In the genomic region with DNA sequence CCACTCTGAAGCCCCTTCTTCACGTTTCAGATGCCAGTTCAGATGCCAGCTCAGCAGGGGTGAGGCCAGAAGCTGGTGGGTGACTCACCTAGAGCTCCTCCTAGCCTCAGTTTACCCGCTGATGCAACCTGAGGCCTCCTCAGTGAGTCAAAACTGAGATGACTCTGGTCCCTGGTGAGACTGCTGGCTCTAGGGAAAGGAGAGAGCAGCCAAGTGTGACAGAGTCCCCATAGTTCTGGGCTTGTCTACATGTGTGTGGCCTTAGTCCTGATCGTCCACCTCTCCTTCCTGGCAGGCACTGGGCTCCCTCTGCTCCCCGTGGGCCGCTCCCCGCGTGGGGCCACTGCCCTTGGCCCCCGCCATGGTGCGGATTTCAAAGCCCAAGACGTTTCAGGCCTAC, we compare ENCODE assay signal across 7 mouse cellular contexts. TPM values are rescaled to one million over a fixed set of nuclear protein-coding genes. Genes with fewer than 3 reads are reported as not detected.
DNase-seq lines count a peak whose midpoint lies in the region; ATAC-seq and TF ChIP-seq lines count a peak whose summit lies in the region.

No protein-coding gene starts in this region.

- peak overlapping the region; percentile 95 for H3K4me2 ChIP-seq in embryonic facial prominence, embryonic 14.5 days (ENCODE audit: low read depth, low read length)
- H3K4me2 ChIP-seq in hindbrain, embryonic 16.5 days (ENCODE audit: low read length): peak overlapping the region; percentile 92
- H3K4me2 ChIP-seq in liver, embryonic 16.5 days (ENCODE audit: low read depth, low read length): peak overlapping the region; percentile 84

- no peaks in the 10 kb centered on the region for H3K27me3 ChIP-seq in testis, adult 2 months (ENCODE audit: control insufficient read depth, insufficient read depth, low read length)
- H3K27me3 ChIP-seq in embryonic facial prominence, embryonic 14.5 days (replicated peaks; ENCODE audit: control insufficient read depth, insufficient read depth, low read length): no peaks in the 10 kb centered on the region
- no peaks in the 10 kb centered on the region for H3K27me3 ChIP-seq in hindbrain, embryonic 16.5 days (replicated peaks; ENCODE audit: control insufficient read depth, insufficient read depth, low read length)
- no peaks in the 10 kb centered on the region for H3K27me3 ChIP-seq in liver, embryonic 16.5 days (ENCODE audit: control insufficient read depth, insufficient read depth, low read depth, low read length)

- peaks cover 25% of the 10 kb centered on the region for H3K4me1 ChIP-seq in testis, adult 2 months (ENCODE audit: control insufficient read depth, insufficient read depth, low read length)
- peaks cover 33% of the 10 kb centered on the region for H3K4me1 ChIP-seq in embryonic facial prominence, embryonic 14.5 days (ENCODE audit: control insufficient read depth, insufficient read depth, low read length)
- H3K4me1 ChIP-seq in hindbrain, embryonic 16.5 days (ENCODE audit: control insufficient read depth, insufficient read depth, low read depth, low read length): peaks cover 34% of the 10 kb centered on the region
- H3K4me1 ChIP-seq in liver, embryonic 16.5 days (ENCODE audit: control insufficient read depth, low read depth, low read length): peaks cover 48% of the 10 kb centered on the region

- H3K36me3 ChIP-seq in testis, adult 2 months (ENCODE audit: control insufficient read depth, insufficient read depth, low read length): no peaks in the 10 kb centered on the region
- peaks cover 25% of the 10 kb centered on the region; the same call in 1 of the 2 replicates for H3K36me3 ChIP-seq in embryonic facial prominence, embryonic 14.5 days (ENCODE audit: control insufficient read depth, insufficient read depth, low read length)
- peaks cover 4% of the 10 kb centered on the region for H3K36me3 ChIP-seq in hindbrain, embryonic 16.5 days (ENCODE audit: control insufficient read depth, insufficient read depth, low read length)
- H3K36me3 ChIP-seq in liver, embryonic 16.5 days (ENCODE audit: control insufficient read depth, insufficient read depth): peaks cover 10% of the 10 kb centered on the region

- WGBS in embryonic facial prominence, embryonic 14.5 days: 49% methylated on average over 10 of the region's 10 CpGs
- 40% methylated on average over 10 of the region's 10 CpGs for WGBS in hindbrain, embryonic 16.5 days
- 61% methylated on average over 10 of the region's 10 CpGs for WGBS in liver, embryonic 16.5 days (ENCODE audit: insufficient replicate concordance)

- no peak for TF ChIP-seq CTCF in testis, adult 2 months (IDR thresholded peaks at IDR 0.05; ENCODE audit: control insufficient read depth, insufficient read depth, insufficient replicate concordance, low read depth, low read length)

- TF ChIP-seq POLR2A in testis, adult 2 months (IDR thresholded peaks at IDR 0.05; ENCODE audit: control insufficient read depth, low read depth, low read length): no peak

- no peaks in the 10 kb centered on the region for H3K9me3 ChIP-seq in embryonic facial prominence, embryonic 14.5 days (ENCODE audit: control insufficient read depth, low read length)
- H3K9me3 ChIP-seq in hindbrain, embryonic 16.5 days (ENCODE audit: control insufficient read depth, low read length): no peaks in the 10 kb centered on the region
- no peaks in the 10 kb centered on the region for H3K9me3 ChIP-seq in liver, embryonic 16.5 days (replicated peaks; ENCODE audit: control insufficient read depth, low read length)

- H3K27ac ChIP-seq in testis, adult 2 months (ENCODE audit: control insufficient read depth, insufficient read depth, low read depth, low read length): no peak overlapping the region; the same call in 1 of the 2 replicates
- peak overlapping the region; percentile 88 for H3K27ac ChIP-seq in embryonic facial prominence, embryonic 14.5 days (replicated peaks; ENCODE audit: low read depth, low read length)
- H3K27ac ChIP-seq in hindbrain, embryonic 16.5 days (ENCODE audit: low read depth, low read length): peak overlapping the region; percentile 87
- H3K27ac ChIP-seq in liver, embryonic 16.5 days (ENCODE audit: low read length): peak overlapping the region; percentile 94

- peak overlapping the region; percentile 90 for H3K9ac ChIP-seq in embryonic facial prominence, embryonic 14.5 days (ENCODE audit: low read depth, low read length)
- peak overlapping the region; percentile 90 for H3K9ac ChIP-seq in hindbrain, embryonic 16.5 days (ENCODE audit: low read depth, low read length)
- H3K9ac ChIP-seq in liver, embryonic 16.5 days (ENCODE audit: low read depth, low read length): peak overlapping the region; percentile 100

- no peak for DNase-seq in testis, postnatal 14 days (ENCODE audit: low spot score)
- peak; percentile 19 for DNase-seq in embryonic facial prominence, embryonic 14.5 days (ENCODE audit: low spot score)
- DNase-seq in frontal cortex, adult 2 months (ENCODE audit: extremely low spot score in 1 of 2, low spot score in 1 of 2): no peak
- no peak for DNase-seq in testis, postnatal 10 days (ENCODE audit: low spot score)

- peak overlapping the region; percentile 83 for H3K4me3 ChIP-seq in testis, adult 2 months (ENCODE audit: control insufficient read depth, low read depth, low read length)
- H3K4me3 ChIP-seq in embryonic facial prominence, embryonic 14.5 days (ENCODE audit: low read depth, low read length): peak overlapping the region; percentile 85
- H3K4me3 ChIP-seq in hindbrain, embryonic 16.5 days (ENCODE audit: low read length): peak overlapping the region; percentile 78
- peak overlapping the region; percentile 85 for H3K4me3 ChIP-seq in liver, embryonic 16.5 days (ENCODE audit: low read depth, low read length)

- ATAC-seq in embryonic facial prominence, embryonic 14.5 days (ENCODE audit: low read depth): no peak
- ATAC-seq in hindbrain, embryonic 16.5 days: no peak
- no peak for ATAC-seq in liver, embryonic 16.5 days (ENCODE audit: low read depth)

RNA-seq across cellular contexts. Expression of a gene that starts 0.7 kb away (rescaled TPM):
- 74.3 and 92.1 TPM in 2 replicates for polyA plus RNA-seq in testis, adult 2 months (2012; rRNA removed)
- 117 and 123 TPM in 2 replicates for polyA plus RNA-seq in embryonic facial prominence, embryonic 14.5 days (2014; fragmentation: Nextera tagmentation; extraction: Ambion mirVana)
- polyA plus RNA-seq in hindbrain, embryonic 16.5 days (2015; fragmentation: Nextera tagmentation; extraction: Ambion mirVana): 187 and 200 TPM in 2 replicates
- polyA plus RNA-seq in liver, embryonic 16.5 days (2015; fragmentation: Nextera tagmentation; extraction: Ambion mirVana): 102 and 119 TPM in 2 replicates
- polyA plus RNA-seq in frontal cortex, adult 2 months (2012; rRNA removed): 439 and 535 TPM in 2 replicates

RNA-seq across cellular contexts. Expression of a gene that starts 3.8 kb away (rescaled TPM):
- 1.1 and 1.2 TPM in 2 replicates for polyA plus RNA-seq in testis, adult 2 months (2012; rRNA removed)
- polyA plus RNA-seq in embryonic facial prominence, embryonic 14.5 days (2014; fragmentation: Nextera tagmentation; extraction: Ambion mirVana): 0.24 and 0.35 TPM in 2 replicates
- 0.29 and 0.55 TPM in 2 replicates for polyA plus RNA-seq in hindbrain, embryonic 16.5 days (2015; fragmentation: Nextera tagmentation; extraction: Ambion mirVana)
- 0.90 and 1.3 TPM in 2 replicates for polyA plus RNA-seq in liver, embryonic 16.5 days (2015; fragmentation: Nextera tagmentation; extraction: Ambion mirVana)
- 1.4 and 1.9 TPM in 2 replicates for polyA plus RNA-seq in frontal cortex, adult 2 months (2012; rRNA removed)

RNA-seq across cellular contexts. Expression of a gene that starts 11.3 kb away (rescaled TPM):
- 3.5 and 3.9 TPM in 2 replicates for polyA plus RNA-seq in testis, adult 2 months (2012; rRNA removed)
- polyA plus RNA-seq in embryonic facial prominence, embryonic 14.5 days (2014; fragmentation: Nextera tagmentation; extraction: Ambion mirVana): 2.1 and 5.1 TPM in 2 replicates
- polyA plus RNA-seq in hindbrain, embryonic 16.5 days (2015; fragmentation: Nextera tagmentation; extraction: Ambion mirVana): 1.4 and 1.5 TPM in 2 replicates
- polyA plus RNA-seq in liver, embryonic 16.5 days (2015; fragmentation: Nextera tagmentation; extraction: Ambion mirVana): 0.36 and 0.55 TPM in 2 replicates
- polyA plus RNA-seq in frontal cortex, adult 2 months (2012; rRNA removed): 4.4 and 6.4 TPM in 2 replicates

RNA-seq across cellular contexts. Expression of a gene that starts 14.8 kb away (rescaled TPM):
- 252 and 262 TPM in 2 replicates for polyA plus RNA-seq in testis, adult 2 months (2012; rRNA removed)
- polyA plus RNA-seq in embryonic facial prominence, embryonic 14.5 days (2014; fragmentation: Nextera tagmentation; extraction: Ambion mirVana): 214 and 256 TPM in 2 replicates
- polyA plus RNA-seq in hindbrain, embryonic 16.5 days (2015; fragmentation: Nextera tagmentation; extraction: Ambion mirVana): 157 and 165 TPM in 2 replicates
- polyA plus RNA-seq in liver, embryonic 16.5 days (2015; fragmentation: Nextera tagmentation; extraction: Ambion mirVana): 82.2 and 91.1 TPM in 2 replicates
- 84.5 and 85.1 TPM in 2 replicates for polyA plus RNA-seq in frontal cortex, adult 2 months (2012; rRNA removed)

RNA-seq across cellular contexts. Expression of a gene that starts 18.1 kb away (rescaled TPM):
- 337 and 349 TPM in 2 replicates for polyA plus RNA-seq in testis, adult 2 months (2012; rRNA removed)
- polyA plus RNA-seq in embryonic facial prominence, embryonic 14.5 days (2014; fragmentation: Nextera tagmentation; extraction: Ambion mirVana): 61.9 and 62.3 TPM in 2 replicates
- polyA plus RNA-seq in hindbrain, embryonic 16.5 days (2015; fragmentation: Nextera tagmentation; extraction: Ambion mirVana): 114 and 119 TPM in 2 replicates
- 19.6 and 22.3 TPM in 2 replicates for polyA plus RNA-seq in liver, embryonic 16.5 days (2015; fragmentation: Nextera tagmentation; extraction: Ambion mirVana)
- polyA plus RNA-seq in frontal cortex, adult 2 months (2012; rRNA removed): 305 and 314 TPM in 2 replicates
